Mouse (Mus musculus): ENCODE data around the gene Elp1.

Elp1 gene

GRCm38 (mm10) chr4:56801907-56802668, at the start of gene Elp1, which contains the start of gene Fam206a:
TSS of gene Elp1 (minus strand) at chr4:56802331.
TSS of gene Fam206a (plus strand) at chr4:56802345.
- DNase-seq: peak; percentile 97

GRCm38 (mm10) chr4:56850724-56851123, 48.6 kb upstream of the Elp1 start:
- no peak for DNase-seq

GRCm38 (mm10) chr4:56848044-56848443, 45.9 kb upstream of the Elp1 start:
- no peak for DNase-seq

- DNase-seq: no peak
Observed at GRCm38 (mm10) chr4:56847400-56847799, 45.3 kb upstream of the Elp1 start.

GRCm38 (mm10) chr4:56845896-56846533, 43.9 kb upstream of the Elp1 start:
- no peak for DNase-seq

GRCm38 (mm10) chr4:56844911-56845310, 42.8 kb upstream of the Elp1 start:
- no peak for DNase-seq

- no peak for DNase-seq
Observed at GRCm38 (mm10) chr4:56843963-56844362, 41.8 kb upstream of the Elp1 start.

GRCm38 (mm10) chr4:56842501-56842900, 40.4 kb upstream of the Elp1 start:
- DNase-seq: no peak

- no peak for DNase-seq
Observed at GRCm38 (mm10) chr4:56840297-56840696, 38.2 kb upstream of the Elp1 start.

GRCm38 (mm10) chr4:56837661-56838060, 35.5 kb upstream of the Elp1 start:
- DNase-seq: no peak

GRCm38 (mm10) chr4:56831998-56832397, 29.9 kb upstream of the Elp1 start:
- no peak for DNase-seq

GRCm38 (mm10) chr4:56831013-56831609, 29.0 kb upstream of the Elp1 start:
- DNase-seq: no peak

GRCm38 (mm10) chr4:56829511-56829921, 27.4 kb upstream of the Elp1 start:
- peak; percentile 14 for DNase-seq

- no peak for DNase-seq
Observed at GRCm38 (mm10) chr4:56828932-56829331, 26.8 kb upstream of the Elp1 start.

GRCm38 (mm10) chr4:56824231-56824630, 22.1 kb upstream of the Elp1 start:
- no peak for DNase-seq

- no peak for DNase-seq
Observed at GRCm38 (mm10) chr4:56820017-56820550, 18.0 kb upstream of the Elp1 start.

- no peak for DNase-seq
Observed at GRCm38 (mm10) chr4:56815131-56815530, 13.0 kb upstream of the Elp1 start.

GRCm38 (mm10) chr4:56812096-56812495, 10.0 kb upstream of the Elp1 start:
- no peak for DNase-seq

GRCm38 (mm10) chr4:56811642-56812041, 9.5 kb upstream of the Elp1 start:
- DNase-seq: no peak

GRCm38 (mm10) chr4:56809050-56809449, 6.9 kb upstream of the Elp1 start:
- DNase-seq: no peak

- DNase-seq: no peak
Observed at GRCm38 (mm10) chr4:56802669-56803150, 579 bp upstream of the Elp1 start.

- DNase-seq: no peak
Observed at GRCm38 (mm10) chr4:56791373-56791772, 10.8 kb downstream of the Elp1 start.

GRCm38 (mm10) chr4:56771065-56771464, 31.1 kb downstream of the Elp1 start:
- no peak for DNase-seq

- DNase-seq: no peak
Observed at GRCm38 (mm10) chr4:56768913-56769312, 33.2 kb downstream of the Elp1 start.

Measured in right cerebral cortex, postnatal 25 days (tissue).